Mouse (Mus musculus): ENCODE measurements around the gene Arhgap32. TPM values are rescaled to one million over a fixed set of nuclear protein-coding genes. Genes with fewer than 3 reads are reported as not detected.

Gene Arhgap32
- polyA plus RNA-seq, 1 experiment from 2014 or later = 20.8 TPM

Small RNA genes lying within 50 kb of the gene (microRNA-seq; reads per million reads assigned to microRNA genes)
- not detected for gene Gm44453

Other genes starting within 250 kb of the Arhgap32 start
- not detected in 2 replicates for gene Barx2, start 202.7 kb upstream of the Arhgap32 start, polyA plus RNA-seq (2014; fragmentation: Nextera tagmentation; extraction: Ambion mirVana)
- gene Kcnj5, start 228.2 kb downstream of the Arhgap32 start, polyA plus RNA-seq (2014; fragmentation: Nextera tagmentation; extraction: Ambion mirVana) = 0.20 and 0.27 TPM in 2 replicates